ENCODE assay signal across 8 mouse cellular contexts in the genomic region with DNA sequence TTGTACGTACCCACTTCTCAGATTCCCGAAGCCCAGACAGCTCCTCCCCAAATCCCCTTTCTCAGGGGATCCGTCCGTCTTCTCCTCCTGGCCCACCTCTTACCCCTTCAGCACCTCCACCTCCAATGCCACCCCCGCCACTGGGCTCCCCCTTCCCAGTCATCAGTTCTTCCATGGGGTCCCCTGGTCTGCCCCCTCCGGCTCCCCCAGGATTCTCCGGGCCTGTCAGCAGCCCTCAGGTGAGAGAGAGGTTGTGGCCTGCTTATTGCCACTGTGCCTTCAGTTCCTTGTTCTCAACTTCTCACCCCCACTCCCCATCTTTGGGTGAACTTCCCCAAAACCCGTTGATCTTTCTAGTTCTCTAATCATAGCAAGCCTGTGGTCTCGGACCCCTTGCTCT. TPM values are rescaled to one million over a fixed set of nuclear protein-coding genes. Genes with fewer than 3 reads are reported as not detected.
DNase-seq lines count a peak whose midpoint lies in the region; ATAC-seq and TF ChIP-seq lines count a peak whose summit lies in the region.

No protein-coding gene starts in this region.

- 61% methylated on average over 9 of the region's 9 CpGs for WGBS in heart, embryonic 14.5 days
- 49% methylated on average over 9 of the region's 9 CpGs for WGBS in limb, embryonic 15.5 days
- WGBS in olfactory bulb, adult 2 months: 49% methylated on average over 9 of the region's 9 CpGs

- H3K9me3 ChIP-seq in heart, embryonic 14.5 days (ENCODE audit: control insufficient read depth, low read length): no peaks in the 10 kb centered on the region
- H3K9me3 ChIP-seq in limb, embryonic 15.5 days: no peaks in the 10 kb centered on the region

- ATAC-seq in heart, embryonic 14.5 days (ENCODE audit: insufficient number of reproducible peaks, insufficient read depth, low FRiP score, low read depth): no peak
- no peak for ATAC-seq in limb, embryonic 15.5 days (ENCODE audit: insufficient number of reproducible peaks, low FRiP score, low TSS enrichment, low read depth)

- peak overlapping the region; percentile 78 to 90 for H3K4me3 ChIP-seq in heart, embryonic 14.5 days (ENCODE audit: control insufficient read depth in 1 of 2, insufficient read depth in 1 of 2, low read depth in 1 of 2, low read length in 2 of 2)
- H3K4me3 ChIP-seq in limb, embryonic 15.5 days: peak overlapping the region; percentile 96
- H3K4me3 ChIP-seq in olfactory bulb, adult 2 months (ENCODE audit: insufficient read depth, low read depth, low read length): peak overlapping the region; percentile 59

- DNase-seq in frontal cortex, postnatal 10 days (ENCODE audit: low spot score in 2 of 2): peak; percentile 49 to 51
- DNase-seq in frontal cortex, adult 2 months (ENCODE audit: extremely low spot score in 1 of 2, low spot score in 1 of 2): no peak
- peak; percentile 52 to 69 for DNase-seq in spleen, postnatal 36 days (ENCODE audit: low spot score in 2 of 2)
- DNase-seq in spleen, postnatal 4 days (ENCODE audit: low spot score in 2 of 2): no peak
- DNase-seq in retina, postnatal 1 day: no peak

- H3K4me1 ChIP-seq in heart, embryonic 14.5 days (ENCODE audit: control insufficient read depth in 2 of 2, insufficient read depth in 2 of 2, low read length in 2 of 2): peaks cover 18 to 35% of the 10 kb centered on the region in 2 experiments
- H3K4me1 ChIP-seq in limb, embryonic 15.5 days: peaks cover 60% of the 10 kb centered on the region
- peaks cover 49% of the 10 kb centered on the region for H3K4me1 ChIP-seq in olfactory bulb, adult 2 months (ENCODE audit: control insufficient read depth, insufficient read depth, low read length)

- peak overlapping the region in 1 of 2 experiments; percentile 94; a peak in 2 of 4 replicates for H3K27ac ChIP-seq in heart, embryonic 14.5 days (replicated peaks in 1 of 2; ENCODE audit: control insufficient read depth in 1 of 2, insufficient read depth in 1 of 2, low read depth in 2 of 2, low read length in 2 of 2)
- peak overlapping the region; percentile 97; the same call in 1 of the 2 replicates for H3K27ac ChIP-seq in limb, embryonic 15.5 days
- no peak overlapping the region for H3K27ac ChIP-seq in olfactory bulb, adult 2 months (ENCODE audit: insufficient read depth, low read depth, low read length)

- no peaks in the 10 kb centered on the region for H3K27me3 ChIP-seq in heart, embryonic 14.5 days (ENCODE audit: control insufficient read depth, insufficient read depth, low read length)
- 0 out of 2 replicates have a peak, but pooled peaks cover 2% of the 10 kb centered on the region for H3K27me3 ChIP-seq in limb, embryonic 15.5 days

- H3K36me3 ChIP-seq in heart, embryonic 14.5 days (ENCODE audit: control insufficient read depth, insufficient read depth, low read length): peaks cover 66% of the 10 kb centered on the region
- H3K36me3 ChIP-seq in limb, embryonic 15.5 days: peaks cover 67% of the 10 kb centered on the region

- peak overlapping the region; percentile 81 for H3K4me2 ChIP-seq in heart, embryonic 14.5 days (ENCODE audit: low read length)
- H3K4me2 ChIP-seq in limb, embryonic 15.5 days: peak overlapping the region; percentile 80

- no peak for TF ChIP-seq POLR2A in olfactory bulb, adult 2 months (IDR thresholded peaks at IDR 0.05; ENCODE audit: insufficient read depth, low read depth, low read length)

- H3K9ac ChIP-seq in heart, embryonic 14.5 days (ENCODE audit: low read length): peak overlapping the region; percentile 92
- H3K9ac ChIP-seq in limb, embryonic 15.5 days: peak overlapping the region; percentile 90

- no peak for TF ChIP-seq CTCF in olfactory bulb, adult 2 months (IDR thresholded peaks at IDR 0.05; ENCODE audit: insufficient read depth, low read depth, low read length)

RNA-seq across cellular contexts. Expression of a gene that starts 1.2 kb away (rescaled TPM):
- polyA plus RNA-seq in frontal cortex, adult 2 months (2012; rRNA removed): 69.5 and 79.4 TPM in 2 replicates
- 14.2 and 16.4 TPM in 2 replicates for polyA plus RNA-seq in heart, embryonic 14.5 days (2014; fragmentation: Nextera tagmentation; extraction: Ambion mirVana)
- polyA plus RNA-seq in limb, embryonic 15.5 days (2015; fragmentation: Nextera tagmentation; extraction: Ambion mirVana): 44.4 and 52.5 TPM in 2 replicates
- polyA plus RNA-seq in olfactory bulb, adult 2 months (2012; ENCODE audit: insufficient read depth, insufficient read length, low replicate concordance, missing spikeins): not detected in 2 replicates

RNA-seq across cellular contexts. Expression of a gene that starts 1.3 kb away (rescaled TPM):
- polyA plus RNA-seq in frontal cortex, adult 2 months (2012; rRNA removed): 101 and 102 TPM in 2 replicates
- 48.0 and 53.2 TPM in 2 replicates for polyA plus RNA-seq in heart, embryonic 14.5 days (2014; fragmentation: Nextera tagmentation; extraction: Ambion mirVana)
- polyA plus RNA-seq in limb, embryonic 15.5 days (2015; fragmentation: Nextera tagmentation; extraction: Ambion mirVana): 258 and 259 TPM in 2 replicates
- polyA plus RNA-seq in olfactory bulb, adult 2 months (2012; ENCODE audit: insufficient read depth, insufficient read length, low replicate concordance, missing spikeins): not detected in 2 replicates

RNA-seq across cellular contexts. Expression of a gene that starts 4.9 kb away (rescaled TPM):
- 84.6 and 87.2 TPM in 2 replicates for polyA plus RNA-seq in frontal cortex, adult 2 months (2012; rRNA removed)
- polyA plus RNA-seq in heart, embryonic 14.5 days (2014; fragmentation: Nextera tagmentation; extraction: Ambion mirVana): 46.8 and 57.7 TPM in 2 replicates
- polyA plus RNA-seq in limb, embryonic 15.5 days (2015; fragmentation: Nextera tagmentation; extraction: Ambion mirVana): 45.0 and 50.3 TPM in 2 replicates
- not detected in 2 replicates for polyA plus RNA-seq in olfactory bulb, adult 2 months (2012; ENCODE audit: insufficient read depth, insufficient read length, low replicate concordance, missing spikeins)

RNA-seq across cellular contexts. Expression of a gene that starts 6.4 kb away (rescaled TPM):
- polyA plus RNA-seq in frontal cortex, adult 2 months (2012; rRNA removed): 10.0 and 10.7 TPM in 2 replicates
- polyA plus RNA-seq in heart, embryonic 14.5 days (2014; fragmentation: Nextera tagmentation; extraction: Ambion mirVana): 0.32 and 0.51 TPM in 2 replicates
- polyA plus RNA-seq in limb, embryonic 15.5 days (2015; fragmentation: Nextera tagmentation; extraction: Ambion mirVana): 94.4 and 96.5 TPM in 2 replicates
- polyA plus RNA-seq in olfactory bulb, adult 2 months (2012; ENCODE audit: insufficient read depth, insufficient read length, low replicate concordance, missing spikeins): not detected in 2 replicates

RNA-seq across cellular contexts. Expression of a gene that starts 8.3 kb away (rescaled TPM):
- 80.9 and 89.6 TPM in 2 replicates for polyA plus RNA-seq in frontal cortex, adult 2 months (2012; rRNA removed)
- 5.4 and 7.4 TPM in 2 replicates for polyA plus RNA-seq in heart, embryonic 14.5 days (2014; fragmentation: Nextera tagmentation; extraction: Ambion mirVana)
- polyA plus RNA-seq in limb, embryonic 15.5 days (2015; fragmentation: Nextera tagmentation; extraction: Ambion mirVana): 18.1 and 18.9 TPM in 2 replicates
- not detected in 2 replicates for polyA plus RNA-seq in olfactory bulb, adult 2 months (2012; ENCODE audit: insufficient read depth, insufficient read length, low replicate concordance, missing spikeins)

Comparison
In these comparisons a context has a peak if more than half of its experiments do, and no peak if none do; other contexts are left out.
1. DNase-seq: peak in frontal cortex, postnatal 10 days (2 of 2) and spleen, postnatal 36 days (2 of 2); none in frontal cortex, adult 2 months (0 of 2), spleen, postnatal 4 days (0 of 2) and retina, postnatal 1 day (single experiment).
2. Peak in every context shown above with its lines, with median percentiles within 50 percentile points of each other: H3K4me3 ChIP-seq.